Mouse (Mus musculus): ENCODE measurements around the gene Plxnd1. TPM values are rescaled to one million over a fixed set of nuclear protein-coding genes. Genes with fewer than 3 reads are reported as not detected.

Gene Plxnd1
- polyA plus RNA-seq, 1 experiment from 2014 or later: 23.8 TPM

DNA sequence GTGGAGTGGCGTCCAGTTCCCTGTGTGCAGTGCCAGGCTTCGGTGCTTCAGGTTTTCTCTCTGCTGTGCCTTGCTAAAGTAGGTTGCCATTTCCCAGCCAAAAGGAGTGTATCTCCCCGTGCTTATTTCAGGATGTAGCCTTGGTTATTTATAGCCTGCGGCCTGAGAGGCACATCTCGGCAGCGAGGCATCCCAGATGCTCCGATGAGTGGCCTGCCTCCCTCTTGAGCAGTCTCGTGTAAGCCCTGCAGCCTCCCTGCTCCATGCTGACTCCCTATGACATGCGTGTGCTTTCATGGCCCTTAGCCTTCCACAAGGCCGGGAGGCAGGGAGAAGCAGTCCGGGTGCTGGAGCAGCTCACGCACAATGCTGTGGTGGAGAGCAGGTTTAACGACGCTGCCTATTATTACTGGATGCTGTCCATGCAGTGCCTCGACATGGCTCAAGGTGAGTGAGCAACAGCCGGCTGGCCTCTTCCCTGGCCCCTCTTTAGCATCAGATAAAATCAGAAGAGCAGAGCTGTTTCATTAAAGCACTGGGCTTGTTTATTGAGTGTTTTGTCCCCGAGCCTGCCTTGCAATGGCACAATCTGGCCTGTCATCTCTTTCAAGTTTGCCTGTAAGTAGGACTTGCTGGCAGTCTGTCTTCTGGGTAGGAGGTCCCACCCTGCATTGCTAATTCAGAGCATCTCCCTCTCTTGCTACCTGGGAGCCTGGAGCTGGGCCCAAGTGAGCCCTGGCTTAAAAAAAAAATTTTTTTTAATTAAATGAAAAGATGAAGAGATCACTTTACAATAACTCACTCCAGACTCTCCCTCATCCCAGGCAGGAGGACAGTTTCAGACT is 79.0 kb downstream of the Plxnd1 start:
- WGBS: 72% methylated on average over 17 of the region's 17 CpGs
- Histone ChIP-seq H3K36me3 (ENCODE audit: control insufficient read depth, insufficient read depth, low read length) (no peaks in the 10 kb centered on the region), H3K4me3 (ENCODE audit: low read depth, low read length) (no peak overlapping the region), H3K4me1 (ENCODE audit: control insufficient read depth, insufficient read depth, low read length) (no peaks in the 10 kb centered on the region), H3K4me2 (ENCODE audit: low read depth) (no peak overlapping the region), H3K9ac (ENCODE audit: low read length) (no peak overlapping the region), H3K27me3 (ENCODE audit: control insufficient read depth, insufficient read depth, low read length) (no peaks in the 10 kb centered on the region), H3K9me3 (ENCODE audit: control insufficient read depth, low read length) (no peaks in the 10 kb centered on the region), H3K27ac (ENCODE audit: low read depth, low read length) (no peak overlapping the region)
- ATAC-seq (ENCODE audit: insufficient read depth, low FRiP score, low TSS enrichment) (no peak), DNase-seq (ENCODE audit: low spot score) (no peak)

DNA sequence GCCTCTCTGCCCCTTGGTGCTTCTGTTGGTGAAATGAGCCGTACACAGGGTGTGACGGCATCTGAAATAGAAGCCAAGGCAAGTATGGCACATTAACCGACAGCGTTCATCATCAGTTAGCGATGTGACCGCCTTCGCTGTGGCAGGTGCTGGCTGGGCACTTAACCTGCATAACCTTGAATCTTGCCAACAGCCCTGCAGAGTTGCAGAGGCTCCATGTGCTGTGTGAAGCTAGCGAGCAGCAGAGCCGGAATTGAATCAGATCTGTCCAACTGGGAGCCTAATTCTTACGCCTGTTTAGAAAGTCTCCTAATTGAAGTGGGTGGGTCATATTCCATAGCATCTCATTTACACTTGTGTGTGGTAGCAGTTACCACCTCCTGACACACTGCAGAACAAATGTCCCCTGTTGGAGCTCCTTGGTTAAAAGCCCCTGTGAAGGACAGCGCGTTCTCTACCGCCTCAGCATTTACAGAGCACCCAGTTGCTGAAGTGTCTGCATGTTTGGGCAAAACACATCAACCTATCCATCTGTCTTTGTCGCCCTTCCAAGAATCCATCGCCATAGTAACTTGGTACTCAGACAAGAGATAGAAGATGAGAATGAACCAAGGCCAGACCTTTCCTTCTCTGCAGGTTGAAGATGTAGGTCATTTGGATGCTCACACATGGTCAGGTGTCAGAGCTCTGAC is 80.1 kb downstream of the Plxnd1 start:
- Histone ChIP-seq H3K27ac (ENCODE audit: low read depth, low read length) (no peak overlapping the region), H3K27me3 (ENCODE audit: control insufficient read depth, insufficient read depth, low read length) (no peaks in the 10 kb centered on the region), H3K4me1 (ENCODE audit: control insufficient read depth, insufficient read depth, low read length) (no peaks in the 10 kb centered on the region), H3K36me3 (ENCODE audit: control insufficient read depth, insufficient read depth, low read length) (no peaks in the 10 kb centered on the region), H3K4me2 (ENCODE audit: low read depth) (no peak overlapping the region), H3K9ac (ENCODE audit: low read length) (no peak overlapping the region), H3K4me3 (ENCODE audit: low read depth, low read length) (no peak overlapping the region), H3K9me3 (ENCODE audit: control insufficient read depth, low read length) (no peaks in the 10 kb centered on the region)
- WGBS: 85% methylated on average over 15 of the region's 15 CpGs
- DNase-seq (ENCODE audit: low spot score) (no peak), ATAC-seq (ENCODE audit: insufficient read depth, low FRiP score, low TSS enrichment) (no peak)

GRCm38 (mm10) chr6:115913482-115913881 is 81.3 kb downstream of the Plxnd1 start:
- DNase-seq (ENCODE audit: low spot score) (no peak), ATAC-seq (ENCODE audit: insufficient read depth, low FRiP score, low TSS enrichment) (no peak)
- Histone ChIP-seq H3K9me3 (ENCODE audit: control insufficient read depth, low read length) (no peaks in the 10 kb centered on the region), H3K36me3 (ENCODE audit: control insufficient read depth, insufficient read depth, low read length) (no peaks in the 10 kb centered on the region), H3K4me2 (ENCODE audit: low read depth) (no peak overlapping the region), H3K4me3 (ENCODE audit: low read depth, low read length) (no peak overlapping the region), H3K27ac (ENCODE audit: low read depth, low read length) (no peak overlapping the region), H3K9ac (ENCODE audit: low read length) (no peak overlapping the region), H3K27me3 (ENCODE audit: control insufficient read depth, insufficient read depth, low read length) (no peaks in the 10 kb centered on the region), H3K4me1 (ENCODE audit: control insufficient read depth, insufficient read depth, low read length) (no peaks in the 10 kb centered on the region)
- 81% methylated on average over 10 of the region's 10 CpGs for WGBS

DNA sequence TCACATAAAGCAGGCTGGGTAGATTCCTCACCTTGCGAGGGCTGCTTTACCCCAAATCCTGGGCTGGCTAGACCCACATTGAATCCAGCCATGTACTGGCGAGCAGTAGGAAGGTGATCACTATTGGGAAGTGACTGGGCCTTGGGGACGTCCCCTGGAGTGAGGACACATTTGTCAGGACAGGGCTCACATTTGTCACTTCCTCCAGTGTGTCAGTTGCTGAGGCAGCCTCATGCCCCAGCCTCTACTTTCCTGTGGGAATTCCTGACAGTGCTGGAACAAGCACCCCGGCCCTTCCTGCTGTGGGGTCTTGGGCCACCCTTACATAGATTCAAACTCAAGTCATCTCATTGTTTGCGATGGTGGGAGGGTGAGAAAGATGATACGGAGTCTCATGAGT is 83.0 kb downstream of the Plxnd1 start:
- 79% methylated on average over 6 of the region's 6 CpGs for WGBS
- H3K4me2 ChIP-seq (ENCODE audit: low read depth): no peak overlapping the region
- ATAC-seq (ENCODE audit: insufficient read depth, low FRiP score, low TSS enrichment): no peak

GRCm38 (mm10) chr6:115909940-115910339 is 84.9 kb downstream of the Plxnd1 start:
- DNase-seq (ENCODE audit: low spot score): no peak
- no peak overlapping the region for H3K4me3 ChIP-seq (ENCODE audit: low read depth, low read length)
- no peak overlapping the region for H3K4me2 ChIP-seq (ENCODE audit: low read depth)
- H3K27me3 ChIP-seq (ENCODE audit: control insufficient read depth, insufficient read depth, low read length): no peaks in the 10 kb centered on the region
- no peak overlapping the region for H3K27ac ChIP-seq (ENCODE audit: low read depth, low read length)
- 75% methylated on average over 8 of the region's 8 CpGs for WGBS
- H3K36me3 ChIP-seq (ENCODE audit: control insufficient read depth, insufficient read depth, low read length): no peaks in the 10 kb centered on the region
- no peaks in the 10 kb centered on the region for H3K9me3 ChIP-seq (ENCODE audit: control insufficient read depth, low read length)
- no peaks in the 10 kb centered on the region for H3K4me1 ChIP-seq (ENCODE audit: control insufficient read depth, insufficient read depth, low read length)
- H3K9ac ChIP-seq (ENCODE audit: low read length): no peak overlapping the region
- no peak for ATAC-seq (ENCODE audit: insufficient read depth, low FRiP score, low TSS enrichment)

More for the DNA sequence above, 83.0 kb downstream of the Plxnd1 start:
- H3K36me3 ChIP-seq (ENCODE audit: control insufficient read depth, insufficient read depth, low read length): no peaks in the 10 kb centered on the region
- H3K27me3 ChIP-seq (ENCODE audit: control insufficient read depth, insufficient read depth, low read length): no peaks in the 10 kb centered on the region
- no peaks in the 10 kb centered on the region for H3K4me1 ChIP-seq (ENCODE audit: control insufficient read depth, insufficient read depth, low read length)
- no peak overlapping the region for H3K4me3 ChIP-seq (ENCODE audit: low read depth, low read length)
- no peaks in the 10 kb centered on the region for H3K9me3 ChIP-seq (ENCODE audit: control insufficient read depth, low read length)
- H3K27ac ChIP-seq (ENCODE audit: low read depth, low read length): no peak overlapping the region
- DNase-seq (ENCODE audit: low spot score): no peak
- no peak overlapping the region for H3K9ac ChIP-seq (ENCODE audit: low read length)

- no peak for ATAC-seq (ENCODE audit: insufficient read depth, low FRiP score, low TSS enrichment)
Measured at GRCm38 (mm10) chr6:115909052-115909451, 85.8 kb downstream of the Plxnd1 start.

DNA sequence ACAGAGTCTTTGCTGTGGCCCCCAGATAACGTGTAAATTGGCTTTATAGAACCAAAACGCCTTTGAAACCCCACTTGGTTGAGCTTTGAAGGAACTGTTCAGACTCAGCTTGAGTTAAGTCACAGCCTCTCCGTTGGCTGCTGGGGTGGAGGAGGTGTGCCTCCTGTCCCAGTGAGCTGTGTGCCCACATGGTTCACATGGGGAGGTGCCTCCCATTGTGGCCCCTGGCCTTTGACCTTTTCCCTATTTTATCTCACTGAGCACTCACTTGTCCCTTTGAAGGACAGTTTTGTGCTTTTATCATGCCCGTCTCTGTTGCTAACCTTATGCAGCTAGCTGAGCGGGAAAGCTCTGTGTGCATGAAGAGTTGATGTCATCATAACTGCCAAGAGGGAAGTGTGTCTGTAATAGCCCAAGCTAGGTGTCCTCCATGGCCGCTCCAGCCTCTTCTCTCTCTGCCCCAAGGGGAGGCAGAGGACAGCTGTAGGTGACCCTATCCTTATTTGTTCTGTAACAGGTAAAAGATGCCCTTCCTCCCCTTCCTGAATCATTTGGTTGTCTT is 86.3 kb downstream of the Plxnd1 start:
- Histone ChIP-seq H3K9ac (ENCODE audit: low read length) (no peak overlapping the region), H3K36me3 (ENCODE audit: control insufficient read depth, insufficient read depth, low read length) (no peaks in the 10 kb centered on the region), H3K4me3 (ENCODE audit: low read depth, low read length) (no peak overlapping the region), H3K4me1 (ENCODE audit: control insufficient read depth, insufficient read depth, low read length) (no peaks in the 10 kb centered on the region), H3K4me2 (ENCODE audit: low read depth) (no peak overlapping the region), H3K27me3 (ENCODE audit: control insufficient read depth, insufficient read depth, low read length) (no peaks in the 10 kb centered on the region), H3K27ac (ENCODE audit: low read depth, low read length) (no peak overlapping the region), H3K9me3 (ENCODE audit: control insufficient read depth, low read length) (no peaks in the 10 kb centered on the region)
- ATAC-seq (ENCODE audit: insufficient read depth, low FRiP score, low TSS enrichment) (no peak), DNase-seq (ENCODE audit: low spot score) (no peak)
- WGBS: 51% methylated on average over 6 of the region's 6 CpGs

More at GRCm38 (mm10) chr6:115909052-115909451, 85.8 kb downstream of the Plxnd1 start:
- 0 out of 2 replicates have a peak overlapping the region, but pooled peaks have one; percentile 20 for H3K27ac ChIP-seq (ENCODE audit: low read depth, low read length)
- H3K4me1 ChIP-seq (ENCODE audit: control insufficient read depth, insufficient read depth, low read length): no peaks in the 10 kb centered on the region
- DNase-seq (ENCODE audit: low spot score): no peak
- H3K9me3 ChIP-seq (ENCODE audit: control insufficient read depth, low read length): no peaks in the 10 kb centered on the region
- WGBS: 67% methylated on average over 3 of the region's 3 CpGs
- H3K4me3 ChIP-seq (ENCODE audit: low read depth, low read length): no peak overlapping the region
- no peak overlapping the region for H3K4me2 ChIP-seq (ENCODE audit: low read depth)
- H3K36me3 ChIP-seq (ENCODE audit: control insufficient read depth, insufficient read depth, low read length): no peaks in the 10 kb centered on the region
- H3K9ac ChIP-seq (ENCODE audit: low read length): no peak overlapping the region
- H3K27me3 ChIP-seq (ENCODE audit: control insufficient read depth, insufficient read depth, low read length): no peaks in the 10 kb centered on the region

DNA sequence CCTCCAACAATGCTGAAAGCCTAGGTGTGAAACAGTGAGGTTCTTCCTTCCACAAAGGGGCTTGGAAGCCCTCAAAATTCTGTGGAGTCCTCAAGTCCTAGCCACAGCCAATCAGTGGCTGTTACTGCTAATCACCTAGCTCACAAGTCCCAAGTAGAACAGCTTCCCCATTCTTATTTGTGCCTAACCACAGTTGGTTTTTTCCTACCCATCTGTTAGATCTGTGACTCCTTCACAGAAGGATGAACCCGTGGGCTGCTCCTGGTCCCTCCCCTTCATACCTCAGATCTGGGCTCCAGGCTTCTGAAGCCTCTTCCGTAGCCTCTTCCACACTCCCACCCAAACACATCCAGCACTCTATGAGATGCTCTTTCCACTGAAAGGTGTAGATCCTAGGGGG is 87.9 kb downstream of the Plxnd1 start:
- 68% methylated on average over 2 of the region's 2 CpGs for WGBS
- DNase-seq (ENCODE audit: low spot score): no peak
- H3K9me3 ChIP-seq (ENCODE audit: control insufficient read depth, low read length): no peaks in the 10 kb centered on the region
- H3K27me3 ChIP-seq (ENCODE audit: control insufficient read depth, insufficient read depth, low read length): no peaks in the 10 kb centered on the region
- no peak for ATAC-seq (ENCODE audit: insufficient read depth, low FRiP score, low TSS enrichment)
- no peak overlapping the region for H3K4me2 ChIP-seq (ENCODE audit: low read depth)
- H3K4me1 ChIP-seq (ENCODE audit: control insufficient read depth, insufficient read depth, low read length): no peaks in the 10 kb centered on the region
- H3K36me3 ChIP-seq (ENCODE audit: control insufficient read depth, insufficient read depth, low read length): no peaks in the 10 kb centered on the region
- no peak overlapping the region for H3K27ac ChIP-seq (ENCODE audit: low read depth, low read length)
- H3K4me3 ChIP-seq (ENCODE audit: low read depth, low read length): no peak overlapping the region
- H3K9ac ChIP-seq (ENCODE audit: low read length): no peak overlapping the region

Data from neural tube, embryonic 11.5 days (tissue).